Mouse (Mus musculus): ENCODE data around the gene Ngdn. TPM values are rescaled to one million over a fixed set of nuclear protein-coding genes. Genes with fewer than 3 reads are reported as not detected.
"Not testable (repeated sequence)": the region's sequence is repeated elsewhere in the genome, so short reads cannot be mapped to it uniquely, and the experiment has no call there.

The Ngdn gene
- polyA plus RNA-seq, 1 experiment from 2014 or later = 69.6 TPM

DNA sequence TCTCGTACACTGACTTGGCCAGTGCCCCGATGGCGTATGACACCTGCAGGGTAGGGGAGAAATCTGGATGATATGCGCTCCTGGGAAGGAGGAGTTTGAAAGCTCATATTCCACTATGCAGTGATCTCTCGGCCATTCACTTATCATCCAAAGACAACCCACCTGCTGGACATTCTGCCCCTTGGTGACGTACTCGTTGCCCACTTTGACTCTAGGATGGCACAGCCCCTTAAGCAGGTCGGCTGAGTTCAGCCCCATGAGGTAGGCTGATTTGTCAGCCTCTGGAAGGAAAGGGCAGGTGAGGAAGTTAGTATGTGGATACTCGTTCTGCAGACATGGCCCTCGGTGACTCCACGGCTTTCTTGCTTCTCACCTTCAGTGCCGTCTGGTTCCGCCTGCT is 26.4 kb upstream of the Ngdn start:
- Histone ChIP-seq H3K27ac (replicated peaks) (no peak overlapping the region), H3K9me3 (no peaks in the 10 kb centered on the region), H3K27me3 (peaks cover 4% of the 10 kb centered on the region; the same call in 1 of the 2 replicates), H3K36me3 (no peaks in the 10 kb centered on the region), H3K4me3 (no peak overlapping the region), H3K9ac (replicated peaks) (no peak overlapping the region), H3K4me1 (peaks cover 1% of the 10 kb centered on the region; the same call in 1 of the 2 replicates), H3K4me2 (replicated peaks) (no peak overlapping the region)
- ATAC-seq (ENCODE audit: low FRiP score, low read depth) = no peak
- 94% methylated on average over 13 of the region's 13 CpGs for WGBS

DNA sequence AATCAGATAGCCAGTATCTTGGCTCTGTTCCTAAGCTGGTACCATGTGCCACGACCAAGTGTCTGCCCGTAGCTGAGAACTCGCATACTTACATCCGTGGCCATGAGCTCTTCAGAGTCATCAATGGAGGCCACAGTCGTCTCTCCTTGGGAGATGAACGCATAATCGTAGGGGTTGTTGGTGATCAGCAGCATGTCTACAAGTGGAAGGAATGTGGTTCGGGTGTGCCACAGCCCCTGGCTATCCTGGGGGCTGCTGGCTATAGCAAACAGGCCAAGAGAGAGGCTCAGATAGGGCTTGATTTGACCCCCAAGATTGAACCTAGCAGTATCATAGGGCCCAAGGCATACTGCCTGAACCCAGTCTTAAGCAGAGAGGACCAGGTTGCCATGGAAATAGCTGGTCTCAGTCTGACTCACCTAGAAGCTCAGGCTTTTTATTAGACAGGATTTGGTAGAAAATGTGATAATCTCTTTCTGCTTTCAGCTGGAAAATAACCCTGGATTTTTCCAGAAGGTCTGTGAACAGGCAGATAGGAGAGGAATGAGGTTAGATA is 25.3 kb upstream of the Ngdn start:
- 89% methylated on average over 8 of the region's 8 CpGs for WGBS
- no peak for ATAC-seq (ENCODE audit: low FRiP score, low read depth)
- peaks cover 4% of the 10 kb centered on the region; the same call in 1 of the 2 replicates for H3K27me3 ChIP-seq
- no peaks in the 10 kb centered on the region for H3K36me3 ChIP-seq
- H3K9ac ChIP-seq (replicated peaks) = no peak overlapping the region
- no peak overlapping the region for H3K27ac ChIP-seq (replicated peaks)
- H3K4me1 ChIP-seq = peaks cover 12% of the 10 kb centered on the region
- no peak overlapping the region for H3K4me2 ChIP-seq (replicated peaks)
- no peak overlapping the region for H3K4me3 ChIP-seq
- no peaks in the 10 kb centered on the region for H3K9me3 ChIP-seq

DNA sequence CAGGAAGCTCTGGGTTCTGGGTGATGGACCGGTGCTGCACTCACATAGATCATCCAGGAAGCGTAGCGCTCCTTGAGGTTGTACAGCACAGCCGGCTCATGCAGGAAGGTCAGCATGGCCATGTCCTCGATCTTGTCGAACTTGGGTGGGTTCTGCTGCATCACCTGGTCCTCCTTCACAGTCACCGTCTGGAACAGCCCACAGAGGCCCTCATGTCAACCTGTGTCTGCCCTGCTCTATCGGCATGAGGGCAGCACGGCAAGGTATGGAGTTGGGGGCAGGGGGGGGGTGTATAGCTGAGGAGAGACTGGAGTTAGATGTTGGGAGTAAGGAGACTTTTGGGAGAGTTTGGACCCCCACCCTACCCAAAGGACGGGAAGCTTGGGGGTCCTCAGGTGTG is 23.1 kb upstream of the Ngdn start:
- 92% methylated on average over 10 of the region's 10 CpGs for WGBS
- Histone ChIP-seq H3K36me3 (no peaks in the 10 kb centered on the region), H3K9ac (replicated peaks) (no peak overlapping the region), H3K9me3 (no peaks in the 10 kb centered on the region), H3K4me3 (no peak overlapping the region), H3K4me2 (replicated peaks) (no peak overlapping the region), H3K27me3 (peaks cover 4% of the 10 kb centered on the region; the same call in 1 of the 2 replicates), H3K27ac (replicated peaks) (no peak overlapping the region), H3K4me1 (peaks cover 34% of the 10 kb centered on the region)
- ATAC-seq (ENCODE audit: low FRiP score, low read depth) = no peak

DNA sequence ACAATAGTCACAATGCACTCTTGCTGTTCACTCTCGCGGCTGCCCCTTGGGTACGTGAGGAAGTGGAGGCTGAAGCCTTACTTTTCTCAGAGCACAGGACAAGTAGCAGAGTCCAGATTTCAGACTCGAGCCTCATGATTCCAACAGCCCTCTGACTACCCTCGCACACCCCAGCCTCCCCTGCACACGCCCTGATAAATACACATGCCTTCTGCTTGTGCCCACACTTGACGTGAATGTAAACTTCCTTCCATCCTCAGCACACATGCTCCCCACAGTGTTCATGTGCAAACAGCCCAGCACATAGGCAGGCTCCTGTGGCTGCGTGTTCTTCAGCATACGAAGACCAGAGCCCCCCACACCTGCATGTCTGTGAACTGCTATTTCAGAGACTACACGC is 21.6 kb upstream of the Ngdn start:
- Histone ChIP-seq H3K4me3 (no peak overlapping the region), H3K36me3 (no peaks in the 10 kb centered on the region), H3K27ac (replicated peaks) (no peak overlapping the region), H3K27me3 (peaks cover 4% of the 10 kb centered on the region; the same call in 1 of the 2 replicates), H3K9ac (replicated peaks) (no peak overlapping the region), H3K4me1 (peaks cover 37% of the 10 kb centered on the region), H3K4me2 (replicated peaks) (no peak overlapping the region), H3K9me3 (no peaks in the 10 kb centered on the region)
- 68% methylated on average over 10 of the region's 10 CpGs for WGBS
- no peak for ATAC-seq (ENCODE audit: low FRiP score, low read depth)

DNA sequence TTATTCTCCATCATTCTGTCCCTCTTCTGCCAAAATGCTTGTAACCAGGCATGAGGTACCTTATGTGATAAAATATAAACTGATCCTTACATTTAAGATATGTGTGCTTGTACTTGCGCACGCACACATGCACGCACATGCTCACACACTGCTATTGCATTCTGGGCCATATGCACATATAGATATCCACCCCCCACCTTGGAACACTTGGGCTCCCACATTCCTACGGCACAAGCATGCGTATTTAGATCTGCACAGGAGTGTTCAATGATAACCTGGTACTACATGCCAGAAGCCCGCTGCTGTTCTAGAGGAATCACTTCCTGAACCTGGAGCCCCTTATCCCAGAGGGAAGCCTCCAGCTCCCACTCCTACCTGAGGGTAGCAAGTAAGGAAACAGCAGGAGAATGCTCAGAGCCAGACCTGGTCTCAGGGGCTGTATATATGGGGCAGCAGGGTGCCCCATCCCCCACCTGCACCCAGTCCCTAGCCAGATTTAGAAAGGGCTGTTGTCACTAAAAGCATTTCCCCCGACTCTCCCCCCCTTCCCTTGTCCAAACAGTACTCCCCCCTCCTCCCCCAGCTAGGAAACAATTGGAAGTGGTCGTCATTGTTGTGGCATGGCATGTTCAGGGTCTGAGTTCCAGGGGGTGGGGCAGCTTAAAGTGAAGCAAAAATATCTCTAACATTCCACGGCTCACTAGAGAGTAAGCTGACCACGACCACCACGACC is 21.0 kb upstream of the Ngdn start, which contains the start of gene Myh7:
Gene Myh7 (minus strand): TSS at position 491 of the 733 bp plus-strand sequence.
- H3K36me3 ChIP-seq = no peaks in the 10 kb centered on the region
- no peak for ATAC-seq (ENCODE audit: low FRiP score, low read depth)
- no peaks in the 10 kb centered on the region for H3K9me3 ChIP-seq
- H3K4me1 ChIP-seq = peaks cover 37% of the 10 kb centered on the region
- H3K27ac ChIP-seq (replicated peaks) = peak within 1 kb of the TSS; percentile 92
- 47% methylated on average over 11 of the region's 11 CpGs for WGBS
- H3K9ac ChIP-seq (replicated peaks) = 0 out of 2 replicates have a peak within 1 kb of the TSS, but pooled peaks have one; percentile 4
- peak within 1 kb of the TSS; percentile 28 for H3K4me2 ChIP-seq (replicated peaks)
- no peak within 1 kb of the TSS for H3K4me3 ChIP-seq
- peaks cover 4% of the 10 kb centered on the region; the same call in 1 of the 2 replicates for H3K27me3 ChIP-seq

DNA sequence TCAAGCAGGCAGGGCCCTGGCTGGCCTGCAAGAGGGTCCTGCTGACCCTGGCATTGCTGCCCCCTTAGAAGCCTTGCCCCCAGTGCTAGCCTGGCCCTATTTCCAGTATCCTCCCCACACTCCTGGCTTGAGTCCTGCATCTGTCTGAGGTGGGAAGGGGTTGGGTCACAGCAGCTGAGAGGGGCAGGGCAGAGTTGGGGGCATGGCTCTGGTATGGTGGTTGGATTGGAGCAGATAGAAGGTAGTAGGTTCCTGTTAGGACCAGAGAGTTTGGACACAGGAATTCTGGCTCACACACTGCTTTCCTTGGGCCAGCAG is 20.4 kb upstream of the Ngdn start:
- peak; percentile 46 for ATAC-seq (ENCODE audit: low FRiP score, low read depth)
- no peak overlapping the region for H3K4me3 ChIP-seq
- H3K9me3 ChIP-seq = no peaks in the 10 kb centered on the region

DNA sequence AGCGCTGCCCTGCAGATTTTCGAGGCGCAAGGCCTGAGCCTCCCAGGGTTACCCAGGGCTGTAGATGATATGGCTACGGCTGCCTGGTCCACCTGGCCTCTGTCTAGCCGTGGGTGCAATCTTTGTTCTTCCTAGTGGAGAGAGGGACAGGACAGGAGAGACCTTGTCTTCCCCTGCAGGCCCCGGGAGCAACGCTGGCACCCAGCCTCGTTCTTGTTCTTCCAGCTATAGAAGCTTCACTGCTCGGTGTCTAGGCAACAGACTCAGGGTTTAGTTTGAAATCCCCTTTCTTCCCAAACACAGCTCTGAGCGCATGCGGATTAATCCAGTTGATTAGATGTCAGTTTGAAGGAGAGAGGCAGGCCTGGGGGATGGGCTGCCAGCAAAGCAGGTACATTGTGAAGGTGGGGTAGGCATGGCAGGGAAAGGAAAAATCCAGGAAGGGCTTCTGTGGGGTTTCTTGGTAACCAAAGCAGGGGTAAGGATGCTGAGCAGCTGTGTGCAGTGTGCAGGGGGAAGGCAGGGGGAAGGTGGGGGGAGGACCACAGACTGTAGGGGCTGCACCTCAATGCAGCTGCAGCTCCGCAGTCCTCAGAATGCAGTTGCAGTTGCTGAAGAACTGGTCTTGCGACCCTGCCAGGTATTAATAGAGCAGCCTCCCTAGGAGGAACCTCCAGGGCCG is 19.7 kb upstream of the Ngdn start:
- ATAC-seq (ENCODE audit: low FRiP score, low read depth) = peak; percentile 76
- Histone ChIP-seq H3K4me2 (replicated peaks) (peak overlapping the region; percentile 28), H3K9me3 (no peaks in the 10 kb centered on the region), H3K9ac (replicated peaks) (peak overlapping the region; percentile 34; the same call in 1 of the 2 replicates), H3K27me3 (peaks cover 4% of the 10 kb centered on the region; the same call in 1 of the 2 replicates), H3K27ac (replicated peaks) (peak overlapping the region; percentile 92), H3K4me1 (peaks cover 37% of the 10 kb centered on the region), H3K36me3 (no peaks in the 10 kb centered on the region), H3K4me3 (no peak overlapping the region)
- WGBS = 16% methylated on average over 14 of the region's 14 CpGs

More for the DNA sequence above, 20.4 kb upstream of the Ngdn start:
- Histone ChIP-seq H3K36me3 (no peaks in the 10 kb centered on the region), H3K4me2 (replicated peaks) (peak overlapping the region; percentile 28; the same call in 1 of the 2 replicates), H3K9ac (replicated peaks) (0 out of 2 replicates have a peak overlapping the region, but pooled peaks have one; percentile 4), H3K27ac (replicated peaks) (peak overlapping the region; percentile 92), H3K27me3 (peaks cover 4% of the 10 kb centered on the region; the same call in 1 of the 2 replicates), H3K4me1 (peaks cover 37% of the 10 kb centered on the region)

DNA sequence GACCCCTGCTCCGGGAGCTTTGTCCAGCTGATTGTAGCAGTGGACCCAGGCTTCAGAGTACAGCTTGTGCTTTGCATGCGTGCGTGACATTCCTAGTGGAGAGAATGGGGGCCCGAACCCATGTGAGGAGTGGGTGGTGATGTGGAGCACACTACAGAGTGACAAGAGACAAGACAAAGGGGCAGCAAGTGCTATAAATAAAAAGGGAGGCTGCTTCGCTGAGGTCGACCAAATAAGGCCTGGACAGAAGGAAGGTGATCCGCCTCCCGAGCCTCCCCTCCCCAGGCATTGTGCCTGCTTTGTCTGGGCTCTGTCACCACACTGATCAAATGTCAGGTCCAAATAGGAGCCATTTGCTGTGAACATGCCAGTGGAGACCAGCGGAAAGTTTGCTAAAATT is 18.5 kb upstream of the Ngdn start:
- H3K9ac ChIP-seq (replicated peaks) = no peak overlapping the region
- no peak overlapping the region for H3K27ac ChIP-seq (replicated peaks)
- peaks cover 37% of the 10 kb centered on the region for H3K4me1 ChIP-seq
- H3K9me3 ChIP-seq = no peaks in the 10 kb centered on the region
- H3K27me3 ChIP-seq = peaks cover 4% of the 10 kb centered on the region; the same call in 1 of the 2 replicates
- no peak overlapping the region for H3K4me3 ChIP-seq
- H3K36me3 ChIP-seq = no peaks in the 10 kb centered on the region
- WGBS = 41% methylated on average over 9 of the region's 9 CpGs
- H3K4me2 ChIP-seq (replicated peaks) = no peak overlapping the region
- ATAC-seq (ENCODE audit: low FRiP score, low read depth) = no peak

DNA sequence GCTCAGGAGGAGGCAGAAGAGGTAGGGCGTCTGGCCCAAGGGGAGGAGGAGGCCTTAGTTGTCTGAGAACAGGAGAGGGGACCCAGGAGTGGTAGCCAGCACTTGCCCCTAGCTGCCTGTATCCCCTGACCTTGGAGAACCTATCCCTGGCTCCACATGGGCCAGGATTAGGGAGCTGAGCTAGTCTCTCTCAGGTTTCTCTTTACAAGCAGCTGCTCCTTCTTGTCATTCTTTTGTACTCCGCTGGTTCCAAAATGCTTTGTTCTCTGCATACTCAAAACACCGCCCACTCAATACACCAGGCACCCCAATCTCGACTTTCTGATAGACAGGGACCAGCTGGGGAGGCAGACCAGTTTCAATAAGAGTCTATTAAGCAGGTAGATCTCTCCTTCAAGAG is 18.0 kb upstream of the Ngdn start:
- Histone ChIP-seq H3K4me2 (replicated peaks) (no peak overlapping the region), H3K27ac (replicated peaks) (no peak overlapping the region), H3K4me3 (no peak overlapping the region), H3K4me1 (peaks cover 37% of the 10 kb centered on the region), H3K27me3 (peaks cover 4% of the 10 kb centered on the region; the same call in 1 of the 2 replicates), H3K9ac (replicated peaks) (no peak overlapping the region), H3K9me3 (no peaks in the 10 kb centered on the region), H3K36me3 (no peaks in the 10 kb centered on the region)
- WGBS = 27% methylated on average over 4 of the region's 4 CpGs
- no peak for ATAC-seq (ENCODE audit: low FRiP score, low read depth)

DNA sequence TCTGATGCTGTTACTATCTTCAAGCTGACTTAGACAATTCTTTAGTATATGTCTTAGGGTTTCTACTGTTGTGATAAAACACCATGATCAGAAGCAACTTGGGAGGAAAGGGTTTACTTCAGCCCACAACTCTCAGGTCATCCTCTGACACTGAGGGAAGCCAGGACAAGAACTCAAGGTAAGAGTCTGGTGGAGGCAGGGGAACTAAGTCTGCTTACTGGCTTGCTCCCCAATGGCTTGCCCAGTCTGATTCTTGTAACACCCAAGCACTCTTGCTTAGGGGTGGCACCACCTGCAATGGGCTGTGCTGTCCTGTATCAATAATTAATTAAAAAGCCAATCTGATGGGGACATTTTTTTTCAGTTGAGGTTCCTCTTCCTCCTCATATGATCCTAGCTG is 16.6 kb upstream of the Ngdn start:
- H3K27me3 ChIP-seq = no peaks in the 10 kb centered on the region
- H3K4me2 ChIP-seq (replicated peaks) = no peak overlapping the region
- no peak overlapping the region for H3K4me3 ChIP-seq
- H3K9me3 ChIP-seq = no peaks in the 10 kb centered on the region
- H3K9ac ChIP-seq (replicated peaks) = no peak overlapping the region
- no peaks in the 10 kb centered on the region for H3K36me3 ChIP-seq
- H3K4me1 ChIP-seq = peaks cover 42% of the 10 kb centered on the region
- H3K27ac ChIP-seq (replicated peaks) = no peak overlapping the region
- ATAC-seq (ENCODE audit: low FRiP score, low read depth) = no peak

DNA sequence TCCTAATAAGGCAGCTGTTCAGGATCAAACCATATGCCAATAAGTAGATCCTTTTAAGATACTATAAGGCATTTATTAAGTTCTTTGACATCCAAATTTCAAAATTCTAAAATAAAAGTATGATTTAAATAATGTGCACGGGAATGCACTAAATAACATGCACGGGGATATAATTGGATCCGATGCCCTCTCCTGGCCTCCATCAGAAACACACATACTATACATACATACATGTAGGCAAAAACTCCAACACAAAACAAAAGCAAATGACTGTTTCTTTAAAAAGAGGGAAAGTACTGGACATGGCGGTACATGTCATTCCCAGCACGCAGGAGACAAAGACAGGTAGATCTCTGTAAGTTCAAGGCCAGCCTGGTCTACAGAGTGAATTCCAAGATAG is 15.4 kb upstream of the Ngdn start:
- WGBS = 92% methylated on average over 5 of the region's 5 CpGs
- not testable (repeated sequence) for H3K4me2 ChIP-seq (replicated peaks); H3K4me3 ChIP-seq; H3K27ac ChIP-seq (replicated peaks); H3K36me3 ChIP-seq; H3K9me3 ChIP-seq; H3K9ac ChIP-seq (replicated peaks); H3K27me3 ChIP-seq; ATAC-seq (ENCODE audit: low FRiP score, low read depth)
- H3K4me1 ChIP-seq = peaks cover 40% of the 10 kb centered on the region

DNA sequence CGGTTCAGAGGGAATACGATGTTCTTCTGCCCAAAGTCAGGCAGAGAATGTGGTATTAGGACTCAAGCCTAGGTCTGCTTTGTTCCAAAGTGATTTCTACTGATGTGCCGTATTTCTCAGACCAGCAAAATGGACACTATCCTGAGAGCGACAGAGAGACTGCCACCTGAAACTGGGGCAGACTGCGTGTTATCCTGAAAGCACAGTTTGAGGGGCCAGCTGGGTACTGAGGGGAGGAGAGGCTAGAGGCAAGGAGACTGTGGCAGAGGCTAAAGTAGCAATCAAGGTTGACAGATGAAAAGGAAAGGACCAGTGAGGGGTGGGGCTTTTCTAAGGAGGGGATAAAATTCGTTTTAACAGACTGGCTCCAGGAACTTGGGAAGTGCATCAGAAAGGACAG is 14.4 kb upstream of the Ngdn start:
- peaks cover 30% of the 10 kb centered on the region for H3K4me1 ChIP-seq
- no peaks in the 10 kb centered on the region for H3K27me3 ChIP-seq
- ATAC-seq (ENCODE audit: low FRiP score, low read depth) = no peak
- H3K36me3 ChIP-seq = no peaks in the 10 kb centered on the region
- no peak overlapping the region for H3K9ac ChIP-seq (replicated peaks)
- no peak overlapping the region for H3K4me3 ChIP-seq
- H3K27ac ChIP-seq (replicated peaks) = no peak overlapping the region
- 83% methylated on average over 6 of the region's 6 CpGs for WGBS
- no peaks in the 10 kb centered on the region for H3K9me3 ChIP-seq
- no peak overlapping the region for H3K4me2 ChIP-seq (replicated peaks)
